23 mouse cellular contexts compared by ENCODE assay signal in genomic region chr8:128479309-128480013, GRCm38 (mm10).
DNase-seq lines count a peak whose midpoint lies in the region; ATAC-seq lines count a peak whose summit lies in the region.
"Had no signal": no experiment of that assay in that cellular context is flagged by ENCODE, and none has a peak within 500 bp of the region (broad histone marks: within the 10 kb centered on the region; RNA-seq: fewer than 3 reads in every experiment).

No protein-coding gene starts in this region.

- ATAC-seq in kidney, embryonic 15.5 days (replicated peaks; ENCODE audit: low FRiP score): peak; percentile 80
- ATAC-seq in lung, embryonic 15.5 days (ENCODE audit: borderline replicate concordance, extremely low read depth, low FRiP score, low TSS enrichment): peak; percentile 62; the same call in 1 of the 2 replicates
- no peak for ATAC-seq in liver, embryonic 16.5 days (ENCODE audit: low read depth)
- ATAC-seq in forebrain, embryonic 14.5 days: no peak
- ATAC-seq: inflammation-experienced regulatory T-cells, adult 6 months; midbrain, embryonic 15.5 days had no signal

- no peaks in the 10 kb centered on the region for H3K9me3 ChIP-seq in kidney, embryonic 15.5 days (replicated peaks)
- no peaks in the 10 kb centered on the region for H3K9me3 ChIP-seq in lung, embryonic 15.5 days
- no peaks in the 10 kb centered on the region for H3K9me3 ChIP-seq in liver, embryonic 16.5 days (replicated peaks; ENCODE audit: control insufficient read depth, low read length)
- H3K9me3 ChIP-seq in forebrain, embryonic 14.5 days (replicated peaks; ENCODE audit: control insufficient read depth, low read length): no peaks in the 10 kb centered on the region
- H3K9me3 ChIP-seq: forebrain, embryonic 12.5 days; hindbrain, embryonic 13.5 days; limb, embryonic 12.5 days; megakaryocyte, embryonic 14.5 days; midbrain, embryonic 15.5 days had no signal

- H3K36me3 ChIP-seq in kidney, embryonic 15.5 days: peaks cover 68% of the 10 kb centered on the region
- H3K36me3 ChIP-seq in lung, embryonic 15.5 days: peaks cover 31% of the 10 kb centered on the region
- H3K36me3 ChIP-seq in liver, embryonic 16.5 days (ENCODE audit: control insufficient read depth, insufficient read depth): no peaks in the 10 kb centered on the region
- peaks cover 11% of the 10 kb centered on the region; the same call in 1 of the 2 replicates for H3K36me3 ChIP-seq in forebrain, embryonic 14.5 days (ENCODE audit: control insufficient read depth, insufficient read depth, low read length)

- DNase-seq in kidney, adult 11 months: no peak
- DNase-seq in lung, postnatal 4 days: no peak
- peak; percentile 35 for DNase-seq in thymus, postnatal 0 days (ENCODE audit: low spot score)
- no peak for DNase-seq in forebrain, embryonic 14.5 days (ENCODE audit: low spot score)
- DNase-seq in gastrocnemius, adult 8-10 months (ENCODE audit: low spot score in 2 of 2): no peak
- DNase-seq: cerebellum, adult 2 months; cerebellum, postnatal 36 days; gastrocnemius, postnatal 10 days; heart, postnatal 14 days; kidney, postnatal 25 days; lung, postnatal 10 days; right cerebral cortex, postnatal 14 days had no signal

- H3K4me1 ChIP-seq in kidney, embryonic 15.5 days: peaks cover 39% of the 10 kb centered on the region
- peaks cover 20% of the 10 kb centered on the region for H3K4me1 ChIP-seq in lung, embryonic 15.5 days
- peaks cover 4% of the 10 kb centered on the region for H3K4me1 ChIP-seq in liver, embryonic 16.5 days (ENCODE audit: control insufficient read depth, low read depth, low read length)
- H3K4me1 ChIP-seq in forebrain, embryonic 14.5 days (ENCODE audit: control insufficient read depth, insufficient read depth, low read length): no peaks in the 10 kb centered on the region
- H3K4me1 ChIP-seq: forebrain, embryonic 12.5 days; hindbrain, embryonic 13.5 days; midbrain, embryonic 15.5 days had no signal

- no peak overlapping the region for H3K9ac ChIP-seq in kidney, embryonic 15.5 days
- no peak overlapping the region for H3K9ac ChIP-seq in lung, embryonic 15.5 days
- H3K9ac ChIP-seq in liver, embryonic 16.5 days (ENCODE audit: low read depth, low read length): no peak overlapping the region
- H3K9ac ChIP-seq in forebrain, embryonic 14.5 days (ENCODE audit: low read length): no peak overlapping the region
- H3K9ac ChIP-seq: forebrain, embryonic 12.5 days; hindbrain, embryonic 13.5 days; limb, embryonic 12.5 days; midbrain, embryonic 15.5 days had no signal

- WGBS in kidney, embryonic 15.5 days: 48% methylated on average over 5 of the region's 5 CpGs
- 38% methylated on average over 5 of the region's 5 CpGs for WGBS in lung, embryonic 15.5 days
- WGBS in liver, embryonic 16.5 days (ENCODE audit: insufficient replicate concordance): 46% methylated on average over 5 of the region's 5 CpGs
- WGBS in forebrain, embryonic 14.5 days: 68% methylated on average over 5 of the region's 5 CpGs

- no peaks in the 10 kb centered on the region for H3K27me3 ChIP-seq in kidney, embryonic 15.5 days
- H3K27me3 ChIP-seq in lung, embryonic 15.5 days: no peaks in the 10 kb centered on the region
- no peaks in the 10 kb centered on the region for H3K27me3 ChIP-seq in liver, embryonic 16.5 days (ENCODE audit: control insufficient read depth, insufficient read depth, low read depth, low read length)
- H3K27me3 ChIP-seq in forebrain, embryonic 14.5 days (replicated peaks; ENCODE audit: control insufficient read depth, insufficient read depth, low read length): no peaks in the 10 kb centered on the region
- H3K27me3 ChIP-seq: hindbrain, embryonic 13.5 days; limb, embryonic 12.5 days; midbrain, embryonic 15.5 days had no signal

- no peak overlapping the region for H3K4me3 ChIP-seq in kidney, embryonic 15.5 days (replicated peaks)
- no peak overlapping the region for H3K4me3 ChIP-seq in lung, embryonic 15.5 days
- no peak overlapping the region for H3K4me3 ChIP-seq in liver, embryonic 16.5 days (ENCODE audit: low read depth, low read length)
- H3K4me3 ChIP-seq in forebrain, embryonic 14.5 days (ENCODE audit: low read depth, low read length): no peak overlapping the region
- H3K4me3 ChIP-seq: forebrain, embryonic 12.5 days; heart, adult 2 months; hindbrain, embryonic 13.5 days; limb, embryonic 12.5 days; megakaryocyte, embryonic 14.5 days; midbrain, embryonic 15.5 days; myocyte had no signal

- peak overlapping the region; percentile 71 for H3K27ac ChIP-seq in kidney, embryonic 15.5 days
- peak overlapping the region; percentile 78 for H3K27ac ChIP-seq in lung, embryonic 15.5 days
- H3K27ac ChIP-seq in liver, embryonic 16.5 days (ENCODE audit: low read length): peak overlapping the region; percentile 44
- H3K27ac ChIP-seq in forebrain, embryonic 14.5 days (ENCODE audit: low read depth, low read length): no peak overlapping the region
- H3K27ac ChIP-seq: forebrain, embryonic 12.5 days; heart, adult 2 months; hindbrain, embryonic 13.5 days; limb, embryonic 12.5 days; midbrain, embryonic 15.5 days had no signal

- no peak overlapping the region for H3K4me2 ChIP-seq in kidney, embryonic 15.5 days
- H3K4me2 ChIP-seq in lung, embryonic 15.5 days: no peak overlapping the region
- no peak overlapping the region for H3K4me2 ChIP-seq in liver, embryonic 16.5 days (ENCODE audit: low read depth, low read length)
- no peak overlapping the region for H3K4me2 ChIP-seq in forebrain, embryonic 14.5 days (ENCODE audit: low read length)
- H3K4me2 ChIP-seq: forebrain, embryonic 12.5 days; hindbrain, embryonic 13.5 days; limb, embryonic 12.5 days; midbrain, embryonic 15.5 days had no signal

Comparison
In these comparisons a context has a peak if more than half of its experiments do, and no peak if none do; other contexts are left out.
1. ATAC-seq: peak in kidney, embryonic 15.5 days (single experiment) and lung, embryonic 15.5 days (single experiment); none in liver, embryonic 16.5 days (single experiment) and forebrain, embryonic 14.5 days (single experiment).